Mouse (Mus musculus): ENCODE results near the gene Teddm1b. TPM values are rescaled to one million over a fixed set of nuclear protein-coding genes. Genes with fewer than 3 reads are reported as not detected.

Teddm1b gene
- polyA plus RNA-seq, 1 experiment from 2014 or later, result 0.09 TPM

DNA sequence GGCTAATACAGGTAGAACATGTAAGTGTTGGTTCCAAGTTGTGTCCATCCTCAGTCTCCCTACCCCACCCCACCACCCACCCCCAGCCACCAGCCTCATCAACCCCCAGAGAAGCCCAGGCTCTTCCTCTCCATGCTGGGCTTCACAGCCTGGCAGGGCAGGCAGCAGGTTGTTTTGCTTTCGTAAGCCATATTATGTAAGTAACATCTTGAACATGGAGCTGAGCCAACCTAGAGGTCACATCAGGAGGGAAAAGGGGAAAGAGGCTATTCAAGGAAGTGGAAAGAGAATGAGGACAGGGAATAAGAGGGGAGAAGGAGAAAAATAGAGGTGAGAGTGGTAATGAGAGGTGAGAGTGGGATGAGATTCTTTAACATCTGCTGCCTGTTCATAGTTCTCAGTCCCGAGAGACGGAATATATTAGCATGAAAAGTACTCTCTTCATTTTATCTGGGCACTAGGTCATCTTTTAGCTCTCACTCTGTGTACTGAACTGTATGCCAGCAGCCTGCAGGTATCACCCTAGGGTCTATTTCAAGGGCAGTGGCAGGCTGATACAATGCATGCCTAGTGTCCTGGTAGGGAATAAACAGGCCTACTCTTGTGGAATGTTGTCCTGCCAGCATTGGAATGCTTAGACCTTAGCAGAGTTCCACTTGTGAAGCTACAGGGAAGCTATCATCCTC is 44.5 kb downstream of the Teddm1b start:
- ATAC-seq, result no peak
- peaks cover 16% of the 10 kb centered on the region for H3K27me3 ChIP-seq
- in situ Hi-C loops (cut with MboI; ENCODE audit: low pct_unique_long_range_greater_than_20kb), result loop anchor here (10.0 kb wide), 1 partner anchor 166 kb away; no protein-coding TSS in a partner anchor
- DNase-seq (ENCODE audit: low read depth, low spot score), result no peak
- ChIA-PET POLR2A (no interaction called here), CTCF (interaction anchor here (0.9 kb wide), 1 partner anchor 19 kb away, joined by 3 read pairs; no protein-coding TSS in a partner anchor)
- TF ChIP-seq CTCF (IDR thresholded peaks at IDR 0.05), result no peak

DNA sequence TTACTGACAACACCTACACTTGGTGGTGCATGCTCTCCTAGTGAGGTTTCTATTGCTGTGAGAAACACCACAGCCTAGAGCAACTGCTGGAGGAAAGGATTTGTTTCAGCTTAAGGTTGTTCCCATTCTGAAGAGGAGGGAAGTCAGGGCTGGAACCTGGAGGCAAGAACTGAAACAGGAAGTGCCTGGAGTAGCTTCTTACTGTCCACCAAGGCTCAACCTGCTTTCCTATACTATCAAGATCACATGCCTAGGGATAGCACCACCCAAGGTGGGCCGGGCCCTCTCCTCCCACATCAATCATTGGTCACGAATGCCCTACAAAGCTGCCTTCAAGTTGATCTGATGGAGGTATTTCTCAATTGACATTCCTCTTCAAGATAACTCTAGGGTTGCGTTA is 47.5 kb downstream of the Teddm1b start:
- H3K27me3 ChIP-seq, result peaks cover 16% of the 10 kb centered on the region
- in situ Hi-C loops (cut with MboI; ENCODE audit: low pct_unique_long_range_greater_than_20kb), result no loop called here
- ATAC-seq (no peak), DNase-seq (ENCODE audit: low read depth, low spot score) (no peak)
- POLR2A ChIA-PET, result no interaction called here
- TF ChIP-seq CTCF (IDR thresholded peaks at IDR 0.05), result no peak
- CTCF ChIA-PET, result no interaction called here

DNA sequence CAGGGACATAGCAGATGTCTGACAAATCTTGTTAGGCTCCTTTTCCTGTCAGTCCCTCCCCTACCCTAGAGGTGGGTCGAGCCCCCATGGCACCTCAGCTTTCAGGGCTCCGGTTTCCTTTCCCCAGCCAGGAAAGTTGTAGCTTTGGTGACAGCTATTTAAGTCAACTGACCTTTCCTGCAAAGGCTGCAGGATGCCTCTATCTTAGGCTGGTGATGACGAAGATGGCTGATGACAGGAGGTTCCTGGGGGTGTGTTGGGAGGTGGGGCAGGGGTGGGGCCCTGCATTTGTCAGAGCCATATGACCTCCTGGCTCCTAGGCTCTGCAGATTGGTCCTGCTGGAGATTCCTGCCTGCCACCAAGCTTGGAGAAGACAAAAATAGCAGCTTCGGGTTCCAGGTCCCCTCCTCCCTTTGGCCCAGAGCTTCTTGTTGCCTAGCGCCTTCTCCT is 48.5 kb downstream of the Teddm1b start:
- DNase-seq (ENCODE audit: low read depth, low spot score), result no peak
- CTCF ChIA-PET, result no interaction called here
- no peak for ATAC-seq

DNA sequence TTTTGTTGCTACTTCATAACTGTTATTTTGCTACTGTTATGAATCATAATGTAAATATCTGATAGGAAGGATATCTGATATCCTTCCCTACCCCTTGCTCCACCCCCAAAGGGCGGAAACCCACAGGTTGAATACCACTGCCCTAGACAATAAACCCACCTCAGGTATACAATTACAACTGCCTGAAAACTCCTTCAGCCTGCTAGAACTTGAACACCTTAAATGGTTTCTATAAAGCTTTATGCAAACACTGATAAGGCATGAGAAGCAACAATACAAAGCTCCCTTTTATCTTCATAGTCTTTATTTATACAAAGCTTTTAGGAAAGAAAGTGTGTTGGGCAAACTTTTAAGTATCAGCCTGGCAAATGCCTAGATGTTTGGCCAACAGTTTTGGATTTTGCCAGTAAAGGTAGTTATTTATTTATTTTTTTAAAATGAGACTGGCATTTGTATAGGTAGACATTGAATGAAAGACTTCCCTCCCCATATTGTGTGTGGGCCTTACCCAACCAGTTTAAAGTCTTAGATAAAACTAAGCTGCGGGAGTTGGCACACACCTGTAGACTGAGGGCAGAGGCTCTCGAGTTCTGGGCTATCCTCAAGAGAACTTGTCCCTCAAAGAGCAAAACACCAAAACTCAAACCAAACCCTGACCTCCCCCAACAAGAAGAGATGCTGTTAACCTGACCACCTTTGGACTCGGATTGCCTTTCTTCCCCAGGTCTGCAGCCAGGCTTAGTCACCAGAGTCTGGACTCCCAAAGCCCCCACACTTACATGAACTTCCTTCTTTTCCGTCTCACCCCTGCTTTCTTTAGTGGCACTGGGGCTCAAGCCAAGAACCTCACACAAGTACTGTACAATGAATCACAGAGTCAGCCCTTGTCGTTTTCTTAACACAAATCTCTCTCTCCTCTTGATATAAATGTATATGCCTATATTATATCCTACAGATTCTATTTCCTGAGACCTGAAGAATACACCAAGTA is 50.5 kb downstream of the Teddm1b start:
- in situ Hi-C loops (cut with MboI; ENCODE audit: low pct_unique_long_range_greater_than_20kb), result no loop called here
- CTCF ChIA-PET, result interaction anchor here (0.7 to 1.3 kb wide), 2 partner anchors 10 to 160 kb away, joined by 3 to 4 read pairs; no protein-coding TSS in a partner anchor
- no peak for ATAC-seq
- no peak for TF ChIP-seq CTCF (IDR thresholded peaks at IDR 0.05)
- POLR2A ChIA-PET, result interaction anchor here (1.5 kb wide), 1 partner anchor 13 kb away, joined by 3 read pairs; no protein-coding TSS in a partner anchor
- no peak for DNase-seq (ENCODE audit: low read depth, low spot score)
- H3K27me3 ChIP-seq, result peaks cover 13% of the 10 kb centered on the region

More for the DNA sequence above, 48.5 kb downstream of the Teddm1b start:
- in situ Hi-C loops (cut with MboI; ENCODE audit: low pct_unique_long_range_greater_than_20kb), result no loop called here
- peaks cover 13% of the 10 kb centered on the region for H3K27me3 ChIP-seq
- POLR2A ChIA-PET, result interaction anchor here (0.7 to 1.5 kb wide), 2 partner anchors 11 to 23 kb away, joined by 3 to 4 read pairs; partner anchors contain the start of gene Glul
- TF ChIP-seq CTCF (IDR thresholded peaks at IDR 0.05), result no peak

Other genes starting within 250 kb of the Teddm1b start
- gene Rgs8, start 221.3 kb upstream of the Teddm1b start, polyA plus RNA-seq (2021), result 0.53 TPM
- 0.03 TPM for gene Rgs16, start 134.0 kb upstream of the Teddm1b start, polyA plus RNA-seq (2021)
- gene Rnasel, start 124.9 kb upstream of the Teddm1b start, polyA plus RNA-seq (2021), result 8.1 TPM
- 0.05 TPM for gene Rgsl1, start 30.2 kb upstream of the Teddm1b start, polyA plus RNA-seq (2021)
- gene Teddm1a, start 17.4 kb downstream of the Teddm1b start, polyA plus RNA-seq (2021), result not detected
- 60.5 TPM for gene Glul, start 25.6 kb downstream of the Teddm1b start, polyA plus RNA-seq (2021)
- gene Teddm2, start 25.9 kb downstream of the Teddm1b start, polyA plus RNA-seq (2021), result 0.18 TPM